Mouse (Mus musculus): ENCODE data around the gene Fgfr2.

Gene Fgfr2

DNA sequence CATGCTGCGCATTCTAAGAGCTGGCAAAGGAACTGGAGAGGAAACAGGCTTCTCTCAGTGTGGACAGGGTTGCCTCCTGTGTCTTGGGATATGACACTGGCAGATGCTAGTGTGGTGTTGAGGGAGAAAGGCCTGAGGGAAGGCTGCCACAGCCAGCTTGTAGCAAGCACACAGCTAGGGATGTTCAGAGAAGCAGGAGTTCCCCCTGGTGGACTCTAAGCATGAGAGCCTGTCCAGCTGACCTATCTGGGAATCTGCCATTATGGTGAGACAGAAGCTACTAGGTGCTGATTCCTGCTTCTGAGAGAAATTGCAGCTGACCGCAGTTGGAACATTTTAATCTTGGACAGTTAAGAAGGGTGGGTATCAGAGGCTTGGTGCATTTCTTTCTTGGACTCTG is 2368.4 kb downstream of the Fgfr2 start:
- no peak for DNase-seq

DNA sequence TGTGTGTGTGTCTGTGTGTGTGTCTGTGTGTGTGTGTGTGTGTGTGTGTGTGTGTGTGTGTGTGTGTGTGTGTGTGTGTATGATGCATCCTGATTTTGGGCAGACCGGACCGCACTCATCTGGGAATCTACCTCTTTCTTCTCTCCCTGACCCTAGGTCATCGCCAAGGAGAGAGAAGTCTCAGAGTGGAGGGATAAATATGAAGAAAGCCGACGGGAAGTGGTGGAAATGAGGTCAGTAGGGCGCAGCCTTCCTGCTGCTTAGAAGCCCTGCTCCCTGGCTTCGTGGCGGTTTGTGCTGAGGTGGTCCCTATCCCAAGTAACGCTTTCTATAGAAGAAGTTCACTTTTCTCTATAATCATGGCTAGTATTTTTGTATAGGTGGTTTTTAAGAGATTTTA is 2371.5 kb downstream of the Fgfr2 start:
- DNase-seq = no peak

DNA sequence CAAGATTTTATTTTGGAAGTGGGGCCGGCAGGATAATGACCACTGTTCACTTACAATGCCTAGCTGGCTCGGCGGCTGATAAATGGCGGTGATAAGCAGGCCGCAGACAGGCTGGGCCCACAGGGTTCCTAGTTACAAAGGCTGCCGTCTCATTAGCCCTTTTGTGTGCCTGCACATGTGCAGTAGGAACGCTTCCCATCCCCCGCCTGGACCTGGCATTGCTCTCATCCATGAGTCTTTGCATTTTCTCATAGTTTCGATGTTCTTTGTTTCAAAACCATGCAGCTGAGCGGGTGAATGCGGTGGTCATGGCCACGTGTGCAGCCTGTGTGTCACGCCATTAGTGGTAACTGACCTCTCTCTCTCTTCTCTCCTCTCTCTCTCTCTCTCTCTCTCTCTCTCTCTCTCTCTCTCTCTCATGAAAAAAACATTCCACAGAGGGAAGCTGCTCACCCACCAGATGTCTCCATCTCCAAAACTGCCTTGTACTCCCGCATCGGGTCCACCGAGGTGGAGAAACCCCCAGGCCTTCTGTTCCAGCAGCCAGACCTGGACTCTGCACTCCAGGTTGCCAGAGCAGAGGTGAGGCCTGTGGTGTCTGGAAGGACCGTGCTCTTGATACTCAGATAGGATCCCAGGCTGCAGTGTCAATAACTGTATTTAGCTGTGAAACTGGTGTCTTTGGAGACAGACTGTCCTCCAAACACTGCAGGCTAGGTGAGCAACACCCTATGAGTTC is 2372.2 kb downstream of the Fgfr2 start:
- DNase-seq = no peak

DNA sequence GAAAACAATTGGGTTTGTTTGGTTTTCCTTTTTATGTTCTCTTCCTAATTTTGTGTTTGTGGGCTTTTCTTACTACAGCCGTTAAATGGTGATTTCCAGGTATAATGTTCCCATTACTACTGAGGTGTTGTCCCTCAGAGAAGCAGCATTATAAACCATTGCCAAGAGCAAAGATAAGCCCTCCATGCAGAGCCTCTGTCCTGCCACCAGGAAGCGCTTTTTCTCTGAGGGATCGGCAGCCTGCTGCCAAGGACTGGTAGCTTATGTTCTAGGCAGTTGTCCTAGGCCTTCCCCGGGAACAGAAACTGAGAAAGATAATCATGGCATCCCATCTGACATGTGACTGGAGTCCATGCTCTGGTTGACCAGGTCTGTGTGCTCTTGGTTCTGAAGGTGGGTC is 2374.0 kb downstream of the Fgfr2 start:
- no peak for DNase-seq

DNA sequence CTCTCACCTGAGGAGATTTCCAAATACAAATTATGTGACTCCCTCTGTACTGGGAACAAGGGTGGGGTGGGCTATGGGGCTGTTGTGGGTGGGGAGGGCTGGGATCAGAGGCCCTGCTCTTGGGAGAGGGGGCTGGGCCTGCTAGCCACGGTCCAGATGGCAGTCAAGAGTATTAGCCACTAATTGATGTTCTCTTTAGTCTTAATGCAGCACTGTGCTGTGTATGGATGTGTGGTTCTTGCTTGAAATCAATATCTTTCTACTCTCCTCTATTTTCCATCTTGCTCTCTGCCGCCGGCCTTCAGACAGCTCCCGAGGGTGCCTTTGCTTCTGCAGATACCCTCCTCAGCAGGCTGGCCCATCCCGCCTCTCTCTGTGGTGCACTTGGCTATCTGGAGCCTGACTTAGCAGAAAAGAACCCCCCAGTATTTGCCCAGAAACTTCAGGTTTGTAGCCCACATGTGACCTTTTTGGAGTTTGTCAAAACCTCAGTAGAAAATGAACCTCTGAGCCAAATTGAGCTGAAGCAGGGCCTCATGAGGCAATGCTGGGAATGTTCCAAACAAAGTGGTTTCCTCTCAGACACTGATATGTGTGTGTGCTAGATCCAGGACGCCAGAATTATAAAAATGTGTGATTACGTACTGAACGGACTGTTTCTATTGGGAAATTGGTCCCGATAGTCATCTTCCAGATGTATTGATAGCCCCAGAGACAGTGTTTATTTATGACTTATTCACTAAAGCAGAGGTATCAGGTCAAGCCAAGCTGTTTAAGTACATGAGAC is 2379.7 kb downstream of the Fgfr2 start:
- no peak for DNase-seq

DNA sequence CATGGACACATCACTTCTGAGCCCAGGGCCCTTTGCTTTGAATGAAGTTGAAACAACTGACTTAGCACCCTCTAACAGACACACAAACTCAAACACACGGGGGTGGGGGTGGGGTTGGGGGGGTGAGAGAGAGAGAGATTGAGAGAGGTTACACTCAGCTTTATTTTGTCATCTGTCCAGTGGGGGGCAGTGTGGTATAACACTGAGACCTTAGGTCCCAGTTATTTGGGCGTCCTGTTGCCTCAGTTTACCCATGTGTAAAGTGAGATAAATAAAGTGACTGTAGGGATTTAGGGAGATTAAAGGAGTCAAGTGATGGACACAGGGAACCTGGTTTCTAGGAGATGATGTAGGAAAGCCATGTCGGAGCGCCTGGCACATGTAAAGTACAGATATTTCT is 2382.1 kb downstream of the Fgfr2 start:
- DNase-seq = no peak

DNA sequence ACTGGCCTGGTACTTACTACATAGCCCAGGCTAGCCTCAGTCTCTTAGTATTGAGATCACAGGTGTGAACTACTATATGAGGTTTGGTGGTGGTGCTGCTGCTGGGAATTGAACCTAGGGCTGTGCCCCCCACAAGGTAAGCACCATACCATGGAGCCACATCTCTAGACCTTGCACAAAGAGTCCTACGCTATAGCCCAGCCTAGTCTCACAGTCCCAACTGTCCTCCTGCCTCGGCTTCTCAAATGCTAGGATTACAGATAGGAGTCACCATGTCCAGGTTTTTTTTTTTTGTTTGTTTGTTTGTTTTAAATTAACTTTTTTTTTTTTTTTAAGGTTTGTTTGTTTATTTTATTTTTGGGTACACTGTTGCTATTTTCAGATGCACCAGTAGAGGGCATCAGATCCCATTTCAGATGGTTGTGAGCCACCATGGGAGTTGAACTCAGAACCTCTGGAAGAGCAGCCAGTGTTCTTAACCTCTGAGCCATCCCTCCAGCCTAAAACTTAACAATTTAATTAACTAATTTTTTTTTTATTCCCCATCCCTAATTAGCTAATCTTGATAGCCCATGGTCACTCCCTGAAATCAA is 2388.9 kb downstream of the Fgfr2 start:
- no peak for DNase-seq

DNA sequence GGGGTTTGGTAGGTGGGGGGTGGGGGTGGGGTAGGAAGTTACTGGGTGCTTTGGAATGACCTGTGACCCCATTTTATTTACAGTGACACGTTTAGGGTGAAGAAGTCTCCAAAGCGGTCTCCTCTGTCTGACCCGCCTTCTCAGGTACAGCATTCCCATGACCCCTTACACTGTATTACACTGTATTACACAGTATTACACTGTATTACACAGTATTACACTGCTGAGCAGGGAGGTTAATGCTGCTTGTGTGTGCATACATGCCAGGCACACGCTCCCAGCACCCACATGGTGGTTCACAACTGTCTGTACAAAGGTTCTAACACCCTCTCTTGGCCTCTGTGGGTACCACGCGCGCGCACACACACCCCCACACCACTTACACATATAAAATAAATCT is 2389.7 kb downstream of the Fgfr2 start:
- no peak for DNase-seq

DNA sequence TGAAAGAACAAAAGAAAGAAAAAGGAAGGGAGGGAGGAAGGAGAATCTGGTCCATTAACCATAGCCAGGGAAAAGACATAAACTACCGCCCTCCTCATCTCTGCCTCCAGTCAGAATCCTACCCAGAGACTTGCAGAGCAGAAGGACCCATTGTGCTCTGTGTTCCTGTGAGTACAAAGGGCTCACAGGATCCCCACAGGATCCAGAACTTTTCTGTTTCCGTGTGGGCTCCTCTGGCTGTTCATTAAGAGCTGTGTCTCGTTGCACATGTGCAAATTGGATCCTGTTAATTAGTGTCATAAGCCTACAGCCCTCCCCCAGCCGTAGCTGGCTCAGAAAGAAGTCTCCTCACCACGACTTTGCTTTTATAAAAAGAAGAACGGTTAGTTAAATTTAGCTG is 2390.2 kb downstream of the Fgfr2 start:
- DNase-seq = peak; percentile 11

DNA sequence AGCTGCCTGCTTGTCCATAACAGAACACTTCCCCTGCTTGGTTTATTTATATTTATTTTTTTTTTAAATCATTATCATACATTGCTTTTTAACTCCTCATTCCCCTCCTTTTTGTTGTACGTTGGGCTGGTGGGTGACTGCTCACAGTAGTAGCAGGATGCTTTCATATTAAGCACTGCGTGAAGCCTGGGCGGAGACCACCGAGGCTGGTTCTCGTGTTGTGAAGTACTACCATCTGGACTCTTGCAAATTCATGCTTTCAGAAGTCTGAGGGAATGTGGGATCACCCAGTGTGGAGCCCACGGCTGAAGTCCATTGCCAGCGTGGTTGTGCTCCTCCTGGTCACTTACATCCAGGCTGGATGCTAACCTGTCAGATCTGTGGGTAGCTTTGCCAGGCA is 2391.4 kb downstream of the Fgfr2 start:
- DNase-seq = no peak

DNA sequence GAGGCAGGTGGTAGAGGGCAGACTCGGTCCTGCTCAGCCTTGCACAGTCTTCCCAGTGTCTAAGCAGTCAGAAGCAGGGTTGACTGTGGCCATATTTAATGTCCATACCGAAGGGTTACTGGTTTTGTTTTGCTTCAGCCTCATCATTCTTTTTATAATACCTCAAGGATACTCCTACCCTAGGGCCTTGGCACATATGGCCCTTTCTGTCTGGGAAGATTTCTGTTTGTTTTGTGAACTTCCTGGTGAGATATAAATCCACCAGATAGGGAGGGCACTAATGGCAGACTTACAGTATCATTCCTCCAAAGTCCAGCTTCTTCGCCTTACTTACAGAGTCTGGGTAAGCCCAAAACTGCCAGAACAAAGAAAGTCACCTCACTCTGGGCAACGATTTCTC is 2395.6 kb downstream of the Fgfr2 start:
- DNase-seq = no peak

DNA sequence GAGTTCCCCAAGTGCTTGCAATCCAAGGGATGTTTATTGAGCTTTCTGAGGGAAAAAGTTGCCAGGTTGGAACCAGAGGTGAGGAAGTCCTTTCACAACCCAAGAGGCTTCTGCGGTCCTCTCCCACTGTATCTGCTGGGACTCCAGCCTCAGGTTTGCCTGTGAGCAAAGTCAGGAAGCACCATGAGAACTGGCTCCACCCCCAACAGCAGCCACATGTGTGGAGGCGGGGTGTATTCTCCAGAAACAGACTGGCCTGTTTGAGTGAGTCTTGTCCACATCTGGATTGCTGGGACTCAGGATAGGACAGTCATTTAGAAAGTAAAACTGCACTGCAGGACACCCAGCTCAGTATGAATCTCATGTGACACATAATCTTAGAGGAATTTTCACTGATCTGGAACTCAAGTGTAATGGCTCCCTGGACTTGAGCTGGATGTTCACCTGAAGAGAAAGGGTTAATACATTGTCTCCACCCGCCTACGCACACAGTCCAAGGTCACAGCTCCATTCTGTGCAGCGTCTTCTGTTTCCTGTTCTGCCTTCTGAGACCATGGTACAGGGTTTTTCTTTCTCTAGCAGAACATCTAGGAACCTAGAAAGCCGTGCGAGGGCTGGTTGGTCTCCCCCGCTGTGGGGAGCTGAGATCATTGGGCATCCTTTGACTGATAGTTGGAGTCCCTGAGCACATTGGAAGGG is 2396.3 kb downstream of the Fgfr2 start:
- DNase-seq = no peak

DNA sequence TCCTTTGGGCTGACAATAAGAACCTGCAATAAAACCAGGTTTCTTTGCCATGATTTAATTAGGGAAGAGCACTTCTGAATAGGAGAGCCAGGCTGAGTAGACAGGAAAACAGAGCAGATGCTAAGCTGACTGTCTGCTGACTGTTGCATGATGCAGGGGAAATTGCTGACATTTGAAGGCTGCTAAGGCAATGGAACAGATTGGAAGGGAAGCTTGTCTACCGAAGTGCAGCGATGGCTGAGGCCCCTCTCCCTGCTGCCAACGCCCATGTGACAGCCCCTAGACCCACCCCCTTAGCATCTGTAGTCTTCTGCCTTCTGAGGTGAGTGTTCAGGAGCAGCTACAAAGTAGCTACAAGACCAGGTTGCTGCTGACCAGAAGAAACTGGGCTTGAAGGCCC is 2397.0 kb downstream of the Fgfr2 start:
- DNase-seq = peak; percentile 20

DNA sequence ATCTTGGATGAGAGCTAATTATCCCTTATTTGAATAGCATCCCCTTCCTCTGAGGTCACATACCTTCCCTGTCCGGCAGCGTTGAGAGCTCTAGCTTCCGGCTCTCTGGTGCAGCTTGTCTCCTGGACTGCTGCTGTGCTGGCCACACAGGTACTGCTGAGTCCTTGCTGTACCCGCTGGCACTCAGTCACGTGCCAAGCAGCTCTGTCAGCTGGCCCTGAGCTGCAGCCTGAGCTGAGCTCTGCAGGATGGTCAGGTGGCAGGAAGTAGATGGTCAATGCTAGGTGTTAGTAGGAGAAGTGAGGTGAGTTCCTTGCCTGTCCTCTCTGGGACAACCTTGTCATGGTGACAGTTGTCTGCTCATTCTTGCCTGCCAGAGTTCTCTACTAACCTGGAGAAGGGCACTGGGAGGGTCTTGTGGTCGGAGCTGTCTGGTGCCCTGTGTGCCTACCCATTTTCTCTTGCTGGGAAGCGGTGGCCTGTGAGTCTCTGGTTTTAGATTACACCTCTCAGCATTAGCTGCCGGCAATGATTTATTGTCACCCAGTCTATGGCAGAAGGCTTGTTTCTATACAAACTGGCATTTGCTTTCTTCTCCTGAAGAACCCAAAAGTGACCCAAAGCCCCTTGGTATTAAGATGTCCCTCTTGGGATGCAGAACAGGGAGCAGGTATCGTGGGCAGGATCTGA is 2402.4 kb downstream of the Fgfr2 start:
- DNase-seq = no peak

DNA sequence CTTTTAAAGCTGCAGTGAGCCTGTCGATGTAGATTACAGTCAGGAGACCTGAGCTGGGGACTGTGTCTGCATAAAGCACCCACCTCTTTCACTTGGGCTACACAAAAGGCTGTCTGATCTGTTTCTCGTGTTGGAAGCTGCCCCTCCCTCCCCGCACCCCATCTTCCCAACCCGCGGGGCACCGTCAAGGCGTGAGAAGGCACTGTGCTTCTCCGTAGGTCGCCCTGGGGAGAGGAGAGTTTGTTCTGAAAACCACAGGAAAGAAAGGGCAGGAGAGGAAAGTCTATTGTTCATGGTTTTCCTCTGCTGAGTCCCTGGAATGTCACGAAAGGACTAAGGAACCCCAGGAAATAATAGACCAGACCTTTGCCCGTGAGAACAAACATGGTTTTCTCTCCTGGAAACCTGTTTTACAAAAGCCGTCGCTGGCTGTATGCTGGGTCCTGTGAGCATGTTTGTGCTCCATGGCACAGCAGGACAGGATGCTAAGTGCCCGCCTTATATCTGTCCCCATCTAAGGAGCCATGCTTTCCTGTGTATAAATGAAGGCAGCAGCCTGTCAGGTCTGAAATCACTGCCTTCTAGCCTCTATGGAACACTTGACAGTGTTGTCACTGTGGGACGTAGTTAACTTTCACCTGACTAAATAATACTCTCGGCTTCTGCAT is 2403.1 kb downstream of the Fgfr2 start:
- DNase-seq = no peak

DNA sequence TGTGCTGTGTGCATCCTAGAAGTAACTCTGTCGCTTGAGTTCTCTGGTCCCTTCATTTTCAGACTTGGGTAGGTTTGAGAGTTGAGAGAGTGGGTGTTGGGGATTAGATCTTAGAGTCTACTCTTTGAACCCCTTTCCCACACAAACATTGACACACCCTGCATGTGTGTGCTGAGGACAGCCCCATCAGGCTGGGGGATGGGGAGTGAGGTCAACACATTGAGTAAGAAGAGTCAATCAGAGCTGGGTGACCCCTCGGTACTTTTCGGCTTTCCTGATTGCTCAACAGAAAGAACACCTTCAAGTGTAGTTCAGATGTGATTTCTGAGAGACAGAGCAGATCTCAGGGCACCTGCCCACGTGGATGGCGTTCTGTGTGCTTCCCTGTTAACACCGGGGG is 2406.2 kb downstream of the Fgfr2 start:
- DNase-seq = no peak

DNA sequence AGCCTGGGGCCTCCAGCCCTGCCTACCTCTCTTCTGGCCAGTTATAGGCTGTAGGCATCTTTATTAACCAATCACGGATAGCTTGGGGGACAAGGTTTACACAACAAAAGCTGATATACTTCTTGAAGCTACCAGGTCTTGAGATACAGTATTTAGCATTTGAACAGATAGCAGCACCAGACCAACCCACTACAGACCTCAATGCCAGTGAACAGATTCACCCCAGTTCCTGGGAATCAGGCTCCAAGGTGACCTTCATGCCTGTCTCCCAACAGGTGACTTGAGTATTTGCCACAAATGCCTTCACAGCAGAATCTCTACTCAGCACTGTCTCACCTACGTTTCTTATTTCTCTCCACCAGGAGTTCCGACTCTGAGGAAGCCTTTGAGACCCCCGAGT is 2406.8 kb downstream of the Fgfr2 start:
- no peak for DNase-seq

DNA sequence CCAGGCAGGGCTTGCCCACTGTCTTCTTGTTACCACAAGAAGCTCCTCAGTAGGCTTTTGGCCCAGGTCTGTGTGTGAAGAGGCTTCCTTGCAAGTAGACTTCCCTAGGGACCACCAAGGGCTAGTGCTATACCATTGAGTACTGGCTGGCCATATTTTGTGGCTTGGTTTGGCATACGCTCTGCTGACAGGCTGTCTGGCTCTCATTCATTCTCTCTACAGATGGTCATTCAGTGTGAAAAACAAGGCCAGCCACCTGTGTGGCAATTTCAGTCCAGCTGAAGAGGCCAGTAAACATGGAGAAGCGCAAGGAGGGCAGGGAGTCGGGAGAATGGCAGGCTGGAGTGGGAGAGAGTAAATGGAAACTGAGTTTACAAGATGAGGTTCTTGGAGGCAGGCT is 2407.7 kb downstream of the Fgfr2 start:
- no peak for DNase-seq

DNA sequence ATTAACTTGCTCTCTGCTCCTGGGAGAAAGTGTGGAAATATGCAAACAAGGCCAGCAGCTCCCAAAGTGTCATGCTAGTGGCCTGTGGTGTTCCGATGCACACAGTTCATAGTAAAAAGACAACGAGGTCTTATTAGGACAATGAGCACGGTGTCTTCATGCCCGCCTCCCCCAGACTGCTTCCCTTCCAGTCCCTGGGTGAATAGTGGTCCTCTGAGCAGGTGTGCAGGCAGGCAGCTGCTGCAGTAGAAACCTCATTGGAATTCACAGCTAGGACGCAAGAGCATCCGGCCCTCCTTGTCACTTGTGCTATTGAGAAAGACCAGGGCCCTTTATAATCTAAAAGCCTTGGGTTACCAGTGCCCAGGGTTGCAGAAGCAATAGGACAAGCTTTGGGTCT is 2409.8 kb downstream of the Fgfr2 start:
- no peak for DNase-seq

DNA sequence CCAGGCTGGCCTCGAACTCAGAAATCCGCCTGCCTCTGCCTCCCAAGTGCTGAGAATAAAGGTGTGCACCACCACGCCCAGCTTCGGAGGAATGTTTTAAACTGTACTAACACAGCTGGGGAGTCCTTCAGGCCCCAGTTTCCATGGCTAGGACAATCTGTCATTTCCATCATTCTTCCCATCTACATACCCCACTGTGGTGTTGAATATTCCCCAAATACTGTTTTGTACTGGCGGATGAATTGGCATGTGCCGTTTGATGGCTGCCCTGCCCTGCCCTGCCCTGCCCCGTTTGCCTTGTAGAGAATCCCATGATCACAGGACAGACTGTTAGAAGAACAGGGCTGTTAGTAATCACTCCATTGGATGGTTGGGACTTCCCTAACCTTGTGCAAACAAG is 2411.3 kb downstream of the Fgfr2 start:
- no peak for DNase-seq

DNA sequence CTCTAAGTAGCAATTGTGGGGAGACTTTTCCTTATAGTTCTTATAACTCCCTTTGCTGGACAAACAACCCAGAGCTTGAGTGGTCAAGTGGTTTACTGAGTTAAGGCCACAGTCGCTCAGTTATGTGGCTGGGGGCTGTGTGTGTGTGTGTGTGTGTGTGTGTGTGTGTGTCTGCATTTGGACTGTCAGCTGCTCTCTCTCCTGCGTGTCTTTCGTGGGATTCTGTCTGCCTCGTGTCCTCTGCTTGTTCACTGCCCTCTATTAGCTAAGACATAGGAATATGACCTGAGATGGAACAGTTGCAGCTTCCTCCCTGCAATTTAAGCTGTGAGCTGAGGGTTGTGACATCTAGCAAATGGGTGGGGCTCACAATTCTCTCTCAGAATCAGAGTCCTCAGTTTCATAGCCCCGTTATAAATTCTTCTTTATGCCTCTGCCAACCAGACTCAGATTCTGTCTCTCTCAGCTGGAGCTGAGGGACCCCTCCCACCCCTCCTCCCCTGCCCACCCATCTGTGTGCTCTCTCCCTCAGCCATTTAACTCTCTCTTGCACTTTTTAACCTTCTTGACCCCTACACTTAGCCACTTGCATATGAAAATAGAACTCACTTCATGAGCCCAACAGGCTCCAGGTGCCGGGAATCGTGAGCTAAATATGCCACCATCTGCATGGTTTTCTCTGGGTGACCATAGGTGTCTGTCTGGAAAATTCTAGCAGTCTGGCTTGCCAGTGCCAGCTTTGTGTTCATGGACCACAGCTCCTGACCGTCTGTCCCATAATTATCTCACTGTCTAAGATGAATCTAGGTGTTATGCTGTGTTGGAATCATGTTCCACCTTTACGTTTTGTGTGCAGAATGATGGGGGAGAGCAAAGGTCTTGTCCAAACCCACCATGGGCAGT is 2413.5 kb downstream of the Fgfr2 start:
- no peak for DNase-seq

Measured in right cerebral cortex, adult 18-20 months (tissue).